Mouse (Mus musculus) T-helper 1 cell (primary cell): ENCODE data around the gene Ly6g6f.

Experiments used
- in situ Hi-C: fragments of 300-600 bp; cut with MboI, MseI; formaldehyde crosslinking; loops from one replicate; pipeline ENCODE4 v1.15.1; 2025; ENCODE audit warnings: high pct_unique_total_duplicates

The Ly6g6f gene

DNA sequence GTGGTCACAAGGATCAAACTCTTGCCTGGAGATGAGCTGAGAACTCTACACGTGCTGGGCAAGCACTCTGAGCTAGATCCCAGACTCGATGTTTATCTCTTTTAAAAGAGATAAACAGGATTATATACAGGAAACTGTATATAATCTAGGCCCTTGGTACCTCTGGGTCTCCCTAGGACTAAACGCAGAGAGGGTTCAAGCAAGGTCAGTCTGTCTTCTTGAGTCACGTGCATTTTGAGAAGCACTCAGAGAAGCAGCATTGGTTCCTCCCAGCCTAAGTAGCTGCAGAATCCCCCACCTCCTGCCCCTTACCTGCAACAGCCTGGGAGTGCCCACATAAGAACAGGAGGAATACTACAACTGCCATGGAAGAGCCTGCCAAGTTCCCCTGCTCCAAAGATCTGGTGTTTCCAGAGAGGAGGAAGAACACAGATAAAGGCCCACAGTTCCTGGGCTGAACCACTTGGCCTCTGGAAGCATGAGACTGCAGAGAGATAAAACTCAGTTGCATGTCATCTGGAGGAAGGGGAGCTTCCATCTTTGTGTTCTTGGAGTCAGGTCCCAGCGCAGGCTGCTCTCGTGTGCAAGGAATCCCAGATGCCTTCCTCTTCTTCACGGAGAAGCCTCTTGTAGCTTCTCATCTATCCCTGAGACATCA lies at the start of gene Ly6g6f:
TSS of gene Ly6g6f (minus strand) at position 403 of the 658 bp plus-strand sequence.
- in situ Hi-C loops: no loop called here

DNA sequence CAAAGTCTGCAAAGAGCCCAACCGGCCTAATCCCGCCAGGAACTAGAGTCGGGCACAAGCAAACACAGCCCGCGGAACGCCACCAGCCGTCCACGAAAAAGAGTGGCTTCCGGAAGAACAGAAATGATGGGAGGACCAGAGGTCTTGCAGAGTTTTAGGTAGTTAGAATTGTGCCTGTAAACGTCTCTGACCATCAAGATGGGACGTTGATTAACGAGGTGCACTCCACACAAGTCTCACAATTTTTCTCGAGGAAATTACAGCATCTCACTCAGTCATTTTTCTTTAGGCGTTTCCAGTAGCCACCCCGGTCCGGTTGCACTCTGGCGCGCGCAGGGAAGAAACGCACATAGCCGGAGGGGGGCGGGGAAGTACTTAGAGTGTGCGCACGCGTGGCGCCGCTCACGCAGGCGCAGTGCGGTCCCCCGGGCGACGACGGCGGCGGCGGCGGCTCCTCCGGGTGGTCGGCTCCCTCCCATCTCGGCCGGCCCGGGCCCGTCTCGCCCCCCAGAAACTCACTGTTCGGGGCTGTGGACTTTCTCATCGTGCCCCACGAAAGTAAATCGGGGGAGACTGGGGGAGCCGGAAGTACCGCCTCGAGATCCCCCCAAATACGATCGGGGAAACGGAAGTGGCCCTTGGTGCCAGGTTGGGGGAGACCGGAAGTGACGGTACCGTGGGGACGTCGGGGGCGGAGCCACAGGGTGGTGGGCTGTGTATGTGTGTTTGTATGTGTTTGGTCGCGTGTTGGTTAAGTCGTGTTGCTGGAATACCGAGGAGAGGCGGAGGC lies 49.6 kb upstream of the Ly6g6f start, which contains the start of gene Bag6:
TSS of gene Bag6 (plus strand) at position 378 of the 790 bp plus-strand sequence.
- in situ Hi-C loops: no loop called here

DNA sequence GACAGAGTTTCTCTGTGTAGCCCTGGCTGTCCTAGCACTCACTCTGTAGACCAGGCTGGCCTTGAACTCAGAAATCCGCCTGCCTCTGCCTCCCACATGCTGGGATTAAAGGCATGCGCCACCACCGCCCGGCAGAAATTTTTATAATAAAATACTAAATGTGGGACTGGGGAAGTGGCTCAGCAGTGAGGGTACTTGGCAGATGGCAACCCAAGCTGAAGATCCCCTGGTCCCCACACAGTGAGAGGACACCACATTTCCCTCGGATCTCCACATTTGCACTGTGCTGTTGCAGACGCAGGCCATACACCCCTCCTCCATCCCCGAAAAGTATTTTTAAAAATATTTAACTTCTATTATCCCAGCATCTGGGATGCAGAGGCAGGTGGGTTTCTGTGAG lies 48.1 kb upstream of the Ly6g6f start:
- in situ Hi-C loops: no loop called here

DNA sequence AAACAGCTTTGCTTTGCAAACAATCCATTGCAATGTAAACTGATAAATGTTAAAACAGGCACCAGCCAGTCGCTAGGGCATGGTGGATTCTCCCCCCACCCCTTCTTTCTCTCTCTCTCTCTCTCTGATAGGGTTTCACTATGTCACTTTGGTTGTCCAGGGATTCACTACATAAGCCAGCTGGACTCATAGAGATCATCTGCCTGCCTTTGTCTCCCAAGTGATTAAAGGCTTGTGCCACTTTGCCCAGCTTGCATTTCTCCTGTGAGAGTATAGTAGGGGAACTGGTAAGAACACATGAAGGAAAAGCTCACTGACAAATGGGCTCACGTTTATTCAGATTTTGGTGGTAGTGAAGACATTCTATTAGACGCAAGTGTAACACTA lies 46.8 kb upstream of the Ly6g6f start:
- in situ Hi-C loops: no loop called here

DNA sequence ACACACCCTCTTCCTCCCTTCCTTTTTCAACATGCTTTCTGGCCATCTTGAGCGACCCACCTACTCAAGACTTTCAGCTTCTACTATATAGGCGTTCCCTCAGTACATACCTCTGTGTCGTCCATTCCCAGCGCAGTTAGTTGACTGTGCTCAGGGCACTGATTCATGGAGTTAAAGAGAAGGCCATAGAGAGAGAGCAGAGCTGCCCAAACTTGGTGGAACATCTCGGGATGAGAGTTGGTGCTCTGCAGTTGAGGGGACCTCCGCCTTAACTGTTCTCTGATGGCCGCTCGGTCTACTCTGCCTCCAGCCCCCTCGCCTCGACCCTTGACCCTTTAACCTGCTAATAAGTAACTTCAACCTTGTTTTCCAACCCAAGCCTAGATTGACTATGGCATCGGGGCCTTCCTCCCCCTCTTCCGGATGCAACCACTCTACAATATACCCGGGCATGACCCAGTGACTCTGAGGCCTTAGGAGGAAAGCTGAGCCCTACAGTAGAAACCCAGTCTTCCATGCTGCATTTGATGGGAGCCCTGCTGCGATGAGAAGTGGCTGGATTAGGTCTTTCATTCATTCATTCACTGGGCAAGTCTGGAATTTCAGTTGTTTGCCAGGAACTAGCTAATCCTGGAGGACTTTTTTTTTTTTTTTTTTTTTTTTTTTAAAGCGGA lies 46.2 kb upstream of the Ly6g6f start, which contains the start of gene Apom:
TSS of gene Apom (minus strand) at position 551 of the 674 bp plus-strand sequence.
- in situ Hi-C loops: no loop called here

DNA sequence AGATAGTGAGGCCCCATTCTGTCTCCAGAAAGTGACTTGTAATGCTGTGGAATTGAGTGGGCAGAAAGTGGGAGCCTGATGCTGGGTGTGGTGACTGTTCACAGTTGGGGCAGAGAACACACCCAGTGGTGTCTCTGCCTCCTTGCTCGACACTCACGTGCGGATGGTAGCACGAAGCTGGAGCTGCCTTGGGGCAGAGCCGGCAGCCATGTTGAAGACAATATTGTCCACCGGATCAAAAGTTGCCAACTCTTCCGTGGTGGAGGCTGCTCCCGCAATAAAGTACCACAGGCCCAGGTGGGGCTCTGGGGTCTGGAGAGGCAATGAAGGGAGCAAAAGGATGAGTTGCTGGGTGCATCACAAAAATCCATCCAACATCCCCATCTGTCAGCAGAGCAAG lies 45.6 kb upstream of the Ly6g6f start:
- in situ Hi-C loops: no loop called here

DNA sequence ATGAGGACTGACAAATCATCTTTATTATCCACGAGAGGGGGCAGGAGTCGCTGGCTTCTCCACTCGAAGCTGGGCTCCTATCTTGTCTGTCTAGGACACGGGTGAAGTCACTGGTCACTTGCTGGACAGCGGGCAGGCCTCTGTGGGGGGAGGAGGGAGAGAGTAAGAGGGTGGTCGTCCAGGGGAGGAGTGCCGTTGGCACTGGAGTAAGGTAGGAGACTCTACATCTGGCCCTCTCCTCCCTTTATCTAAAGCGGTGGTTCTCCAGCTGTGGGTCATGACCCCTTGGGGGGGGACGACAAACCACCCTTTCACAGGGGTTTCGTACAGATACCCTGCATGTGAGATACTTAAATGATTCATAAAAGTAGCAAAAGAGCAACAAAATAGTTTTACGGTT lies 43.6 kb upstream of the Ly6g6f start:
- in situ Hi-C loops: no loop called here

DNA sequence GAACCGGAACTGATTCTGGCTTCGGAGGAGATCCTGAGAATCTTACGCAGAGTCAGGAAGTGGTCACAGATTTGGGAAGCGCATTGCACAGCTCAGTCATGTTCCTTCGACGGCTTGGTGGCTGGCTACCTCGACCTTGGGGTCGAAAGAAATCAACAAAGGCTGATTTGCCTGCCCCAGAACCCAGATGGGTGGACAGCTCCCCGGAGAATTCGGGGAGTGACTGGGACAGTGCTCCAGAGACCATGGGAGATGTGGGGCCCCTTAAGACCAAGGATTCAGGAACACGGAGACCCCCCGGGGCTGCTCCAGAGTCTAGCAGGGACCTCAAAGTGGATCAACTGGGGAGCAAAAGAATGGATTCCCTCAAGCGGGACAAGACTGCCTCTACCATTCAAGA lies 41.6 kb upstream of the Ly6g6f start:
- in situ Hi-C loops: no loop called here

DNA sequence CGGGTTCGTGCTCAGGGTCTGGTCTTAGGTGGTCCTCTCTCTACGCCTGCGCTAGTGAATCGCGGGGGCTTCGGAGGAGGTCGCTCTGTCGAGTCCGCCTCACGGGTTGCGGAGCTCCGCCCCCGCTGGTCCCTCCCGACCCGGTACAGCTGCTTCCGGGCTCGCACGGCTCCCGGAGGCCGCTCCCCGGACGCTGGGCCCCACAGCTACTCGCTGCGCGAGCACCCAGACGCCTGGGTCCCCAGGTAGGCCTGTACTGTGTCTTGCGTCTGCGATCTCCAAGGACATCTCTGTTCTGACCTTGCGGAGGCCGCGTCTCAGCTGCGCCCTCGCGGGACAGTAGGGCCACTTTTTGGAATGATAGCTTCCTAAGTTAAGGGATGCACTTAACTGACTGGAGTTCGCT lies 40.8 kb upstream of the Ly6g6f start, which contains the start of gene D17H6S53E:
TSS of gene D17H6S53E (plus strand) at position 168 of the 406 bp plus-strand sequence.
- in situ Hi-C loops: no loop called here

DNA sequence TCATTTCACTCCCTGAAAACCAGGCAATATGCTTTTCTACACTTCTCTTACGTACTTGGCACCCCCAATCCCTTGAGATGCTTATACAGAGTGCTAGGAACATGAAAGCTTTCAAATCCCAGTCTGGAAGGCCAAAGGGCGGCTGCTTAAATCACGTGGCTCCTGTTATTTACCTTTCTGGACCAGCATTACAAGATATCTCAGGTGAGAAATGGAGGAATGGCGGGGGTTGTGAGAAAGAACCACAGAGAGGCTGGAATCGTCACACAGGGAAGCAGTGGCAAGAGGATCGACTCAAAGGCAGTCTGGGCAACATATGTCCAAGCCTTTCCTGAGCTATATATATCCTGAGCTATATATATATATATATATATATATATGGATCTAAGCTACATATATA lies 40.2 kb upstream of the Ly6g6f start:
- in situ Hi-C loops: no loop called here

DNA sequence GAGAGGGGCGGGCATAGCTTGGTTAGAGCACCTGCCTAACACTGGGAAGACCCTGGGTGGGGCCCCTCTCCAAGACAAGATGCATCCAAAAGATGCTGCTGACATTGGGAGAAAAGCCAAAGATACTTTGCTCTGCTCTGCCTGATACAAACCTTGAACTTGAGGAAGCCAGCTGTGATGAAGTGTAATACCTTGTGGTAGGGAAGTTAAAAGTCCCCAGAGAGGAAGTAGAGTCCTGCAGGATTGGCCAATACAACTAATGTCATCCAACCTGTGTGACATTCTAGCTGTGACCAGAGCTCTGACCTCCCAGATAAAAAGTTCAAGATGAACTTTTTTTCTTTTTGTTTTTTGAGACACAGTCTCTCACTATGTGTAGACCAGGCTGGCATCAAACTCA lies 39.7 kb upstream of the Ly6g6f start:
- in situ Hi-C loops: no loop called here

DNA sequence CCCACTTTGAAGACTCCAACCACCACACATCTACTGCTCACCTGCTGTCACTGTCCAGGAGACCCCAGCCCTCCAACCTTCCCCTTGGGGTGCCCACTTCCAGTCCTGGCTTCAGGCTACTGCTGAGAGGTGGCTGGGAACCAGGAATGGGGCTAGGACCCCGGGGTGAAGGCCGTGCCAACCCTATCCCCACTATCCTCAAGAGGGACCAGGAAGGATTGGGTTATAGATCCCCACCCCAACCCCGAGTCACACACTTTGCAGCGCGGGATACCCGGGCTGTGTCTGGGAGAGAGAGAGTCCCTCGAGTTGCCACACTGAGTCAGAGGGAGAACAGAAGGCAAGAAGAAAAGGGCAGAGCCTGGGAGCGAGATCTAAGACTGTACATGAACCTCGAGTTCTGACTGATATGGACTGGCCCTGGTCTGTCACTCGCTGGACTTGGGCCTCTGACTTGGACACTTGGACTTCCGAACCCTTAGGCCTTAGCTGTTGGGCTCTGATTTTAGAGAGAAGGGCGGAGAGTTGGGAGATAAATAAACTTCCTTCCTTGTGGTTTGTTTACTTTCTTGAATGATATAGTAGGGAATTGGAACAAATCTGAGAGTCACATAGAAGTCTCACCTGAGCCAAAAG lies 39.0 kb upstream of the Ly6g6f start:
- in situ Hi-C loops: loop anchor here (25.0 kb wide), 1 partner anchor 487 kb away; the partner anchor contains the start of genes Atf6b, Fkbpl, Ppt2 and Prrt1

DNA sequence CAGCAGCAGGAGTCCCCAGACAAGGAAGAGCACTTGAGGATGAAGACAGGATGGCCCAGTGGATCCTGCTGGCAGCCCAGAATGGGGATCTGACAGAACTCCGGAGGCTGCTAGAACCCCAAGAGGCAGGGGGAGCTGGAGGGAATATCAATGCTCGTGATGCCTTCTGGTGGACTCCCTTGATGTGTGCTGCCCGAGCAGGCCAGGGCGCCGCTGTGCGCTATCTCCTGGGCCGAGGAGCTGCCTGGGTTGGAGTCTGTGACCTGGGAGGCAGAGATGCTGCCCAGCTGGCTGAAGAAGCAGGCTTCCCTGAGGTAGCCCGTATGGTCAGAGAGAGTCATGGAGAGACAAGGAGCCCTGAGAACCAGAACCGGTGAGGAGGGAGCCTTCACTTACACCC lies 37.9 kb upstream of the Ly6g6f start:
- in situ Hi-C loops: loop anchor here (25.0 kb wide), 1 partner anchor 486 kb away; the partner anchor contains the start of genes Atf6b, Fkbpl, Ppt2 and Prrt1

DNA sequence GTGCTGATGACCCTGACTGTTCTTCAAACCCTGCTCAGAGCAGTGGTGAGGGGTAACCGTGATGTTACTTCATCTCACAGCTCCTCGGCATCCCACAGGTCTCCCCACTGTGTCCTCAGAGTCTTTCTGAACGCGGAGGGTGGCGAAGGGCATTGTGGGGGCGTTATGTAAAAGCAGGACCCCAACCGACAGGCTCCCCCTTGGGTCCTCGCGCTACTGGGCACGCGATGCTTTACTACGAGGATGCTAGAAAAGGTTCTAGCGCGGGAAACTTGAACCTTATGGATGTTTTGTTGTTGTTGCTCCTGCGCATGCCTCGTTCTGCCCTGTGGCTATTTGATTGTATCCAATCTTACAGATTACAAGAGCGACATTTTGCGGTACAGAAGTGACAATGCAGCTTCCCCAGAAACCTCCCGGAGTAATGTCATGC lies 36.5 kb upstream of the Ly6g6f start, which contains the start of gene Csnk2b:
TSS of gene Csnk2b (minus strand) at position 183 of the 433 bp plus-strand sequence.
- in situ Hi-C loops: loop anchor here (25.0 kb wide), 1 partner anchor 485 kb away; the partner anchor contains the start of genes Atf6b, Fkbpl, Ppt2 and Prrt1

DNA sequence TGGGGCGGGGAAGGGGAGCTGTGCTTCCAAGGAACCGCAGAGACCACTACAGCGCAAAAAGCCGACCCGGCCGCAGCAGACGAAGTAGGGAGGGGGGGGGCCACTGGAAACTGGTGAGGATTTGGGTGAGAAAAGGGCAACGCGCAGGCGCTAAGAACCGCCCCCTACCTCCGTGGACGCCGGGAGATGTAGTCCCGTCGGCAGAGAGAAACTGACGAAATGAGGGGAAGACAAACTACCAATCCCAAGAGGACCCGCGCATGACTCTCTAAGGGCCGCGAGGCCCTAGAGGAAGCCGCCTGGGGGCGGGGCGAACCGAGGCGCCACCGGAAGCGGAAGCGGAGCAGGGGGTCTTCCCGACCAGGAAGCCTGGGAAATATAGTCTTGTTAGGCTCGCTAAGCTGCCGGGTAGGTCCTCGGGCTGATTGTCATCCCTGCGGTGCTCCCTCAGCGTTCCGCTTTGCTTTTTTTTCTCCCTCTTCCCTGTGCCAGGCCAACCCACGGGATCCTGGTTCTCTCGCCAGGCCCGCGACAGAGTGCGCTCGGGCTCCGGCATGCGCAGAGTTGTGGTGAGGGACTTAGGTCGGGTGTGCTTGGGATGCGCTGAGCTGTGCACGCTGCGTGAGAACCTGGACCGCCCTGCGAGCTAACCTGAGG lies 35.9 kb upstream of the Ly6g6f start, which contains the start of gene Gpank1:
TSS of gene Gpank1 (plus strand) at position 313 of the 657 bp plus-strand sequence.
- in situ Hi-C loops: loop anchor here (25.0 kb wide), 1 partner anchor 484 kb away; the partner anchor contains the start of genes Atf6b, Fkbpl, Ppt2 and Prrt1

DNA sequence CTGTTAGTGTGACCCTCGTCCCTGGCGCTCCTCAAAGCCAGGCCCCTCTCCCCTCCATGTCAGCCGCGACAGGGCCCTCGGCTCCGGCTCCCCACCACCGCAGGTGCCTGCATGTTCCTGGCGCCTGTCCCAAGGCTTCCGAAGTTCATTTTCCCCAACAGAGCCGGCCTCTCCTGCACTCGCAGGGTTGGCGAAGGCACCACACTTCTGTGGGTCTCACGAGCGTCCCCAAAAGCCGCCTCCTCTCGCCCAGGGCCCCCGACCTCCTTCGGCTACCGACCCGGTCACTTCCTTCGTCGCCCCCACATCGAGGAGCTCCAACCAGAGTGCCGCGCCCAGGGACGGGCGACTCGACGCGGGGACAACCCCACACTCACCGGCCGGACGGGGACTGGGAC lies 35.3 kb upstream of the Ly6g6f start:
- in situ Hi-C loops: loop anchor here (25.0 kb wide), 1 partner anchor 483 kb away; the partner anchor contains the start of genes Atf6b, Fkbpl, Ppt2 and Prrt1

DNA sequence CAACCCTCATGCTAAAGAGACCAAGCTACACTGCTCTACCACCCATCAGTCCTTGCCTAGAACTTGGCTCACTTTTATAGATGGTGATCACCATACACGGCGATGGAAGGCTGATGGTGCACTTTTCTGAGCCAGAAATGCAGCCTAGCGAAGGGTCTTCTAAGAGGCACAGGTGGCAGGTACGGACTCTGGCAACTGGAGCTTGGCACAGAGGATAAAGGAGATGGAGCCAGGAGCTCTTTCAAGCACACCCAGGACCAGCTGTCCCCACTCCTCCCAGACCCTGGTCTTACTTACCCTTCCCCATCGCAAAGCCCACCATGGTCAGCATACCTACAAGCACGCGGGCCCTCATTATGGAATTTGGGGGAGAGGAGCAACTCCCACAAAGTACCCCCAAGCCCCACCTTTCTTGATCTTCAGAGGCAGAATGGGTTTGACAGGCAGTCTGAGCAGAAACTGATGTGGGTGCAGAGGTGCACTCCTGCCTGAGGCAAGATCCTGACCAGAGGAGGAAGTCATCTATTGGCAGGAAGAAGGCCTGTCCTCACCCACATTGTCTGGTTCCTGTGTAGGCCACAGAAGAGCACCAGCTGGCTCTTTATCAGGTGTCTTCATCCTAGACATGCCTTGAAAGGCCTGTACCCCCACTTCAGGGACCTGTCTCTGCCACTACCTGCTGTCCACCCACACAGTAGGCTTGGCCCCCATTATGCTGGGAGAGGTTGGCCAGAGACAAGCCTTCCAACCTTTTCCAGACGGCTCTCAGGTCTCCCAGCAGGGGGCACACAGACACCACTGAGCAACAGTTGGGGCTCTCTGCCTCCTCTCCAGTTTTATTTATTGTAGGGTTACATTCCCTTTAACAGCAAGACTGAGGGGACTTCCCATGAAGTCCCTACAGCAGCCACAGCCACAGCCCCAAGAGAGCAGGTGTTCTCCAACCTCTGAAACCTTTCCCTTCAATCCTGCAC lies 29.9 kb upstream of the Ly6g6f start, which contains the start of gene Ly6g5b:
TSS of gene Ly6g5b (minus strand) at position 383 of the 974 bp plus-strand sequence.
- in situ Hi-C loops: loop anchor here (25.0 kb wide), 1 partner anchor 478 kb away; the partner anchor contains the start of genes Atf6b, Fkbpl, Ppt2 and Prrt1

DNA sequence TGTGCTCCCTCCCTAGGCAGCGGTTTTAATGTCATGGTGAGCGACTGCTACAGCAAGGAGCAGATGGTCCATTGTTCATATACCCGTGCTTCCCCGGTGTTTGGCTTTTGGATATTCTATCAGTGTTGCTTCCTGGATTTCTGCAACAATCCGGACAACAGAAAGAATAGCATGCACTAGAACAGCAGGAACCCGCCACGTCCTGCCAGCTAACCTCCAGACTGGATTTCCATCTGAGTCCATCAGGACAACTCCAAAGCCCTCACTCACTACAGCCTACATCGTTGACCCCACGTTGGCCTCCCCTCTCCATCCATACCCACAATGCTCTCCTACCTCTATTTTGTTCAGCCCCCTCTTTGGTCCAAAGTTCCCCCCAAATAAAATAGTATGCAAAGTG lies 26.4 kb upstream of the Ly6g6f start:
- in situ Hi-C loops: loop anchor here (25.0 kb wide), 1 partner anchor 474 kb away; the partner anchor contains the start of genes Atf6b, Fkbpl, Ppt2 and Prrt1

DNA sequence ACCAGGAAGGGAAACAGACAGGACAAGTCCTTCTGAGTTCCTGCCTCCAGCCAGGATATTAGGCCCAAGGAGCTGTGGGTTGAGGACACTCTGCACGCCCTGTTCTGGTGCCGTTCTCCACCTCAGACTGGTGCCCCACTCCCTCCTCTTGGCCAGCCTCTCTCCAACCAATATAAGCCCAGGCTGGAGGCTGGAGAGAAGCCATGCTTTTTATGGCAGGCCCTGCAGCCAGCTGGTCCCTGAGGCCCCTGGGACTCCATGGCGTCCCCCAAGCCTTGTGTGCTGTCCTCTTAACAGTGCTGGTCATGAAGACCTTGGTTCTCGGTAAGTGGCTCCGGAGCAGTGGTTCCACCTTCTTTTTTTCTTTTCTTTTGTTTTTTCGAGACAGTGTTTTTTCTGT lies 22.7 kb upstream of the Ly6g6f start, which contains the start of gene Ly6g5c:
TSS of gene Ly6g5c (plus strand) at position 183 of the 400 bp plus-strand sequence.
- in situ Hi-C loops: loop anchor here (25.0 kb wide), 1 partner anchor 471 kb away; the partner anchor contains the start of genes Atf6b, Fkbpl, Ppt2 and Prrt1
